Mouse (Mus musculus): ENCODE measurements at regions not wholly inside any gene's neighbourhood (a gene's known extent, or its start where the extent isn't known, plus 50 kb on each side); places are given as distances from the start of the nearest gene placed in this dataset.

DNA sequence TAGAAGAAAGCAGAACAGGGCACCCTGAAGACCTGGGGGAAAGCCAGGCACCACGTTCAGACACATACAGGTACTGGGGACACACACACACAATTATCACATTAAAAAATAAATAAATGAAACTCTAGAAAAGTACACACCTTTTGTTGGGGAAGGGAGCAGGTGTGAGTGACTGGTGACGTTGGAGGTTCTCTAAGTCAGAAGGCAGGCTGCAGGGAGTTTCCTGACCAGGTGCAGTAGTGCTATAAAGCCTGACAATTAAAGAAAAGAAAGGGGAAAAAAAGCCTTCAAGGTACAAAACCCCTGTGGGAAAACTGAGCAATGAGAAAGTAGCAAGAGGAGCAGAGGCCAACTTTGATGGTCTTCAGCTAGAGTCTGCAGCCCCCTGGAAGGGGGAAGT, 145.1 kb upstream of the Nfe2l3 start:
- no peak for DNase-seq

DNA sequence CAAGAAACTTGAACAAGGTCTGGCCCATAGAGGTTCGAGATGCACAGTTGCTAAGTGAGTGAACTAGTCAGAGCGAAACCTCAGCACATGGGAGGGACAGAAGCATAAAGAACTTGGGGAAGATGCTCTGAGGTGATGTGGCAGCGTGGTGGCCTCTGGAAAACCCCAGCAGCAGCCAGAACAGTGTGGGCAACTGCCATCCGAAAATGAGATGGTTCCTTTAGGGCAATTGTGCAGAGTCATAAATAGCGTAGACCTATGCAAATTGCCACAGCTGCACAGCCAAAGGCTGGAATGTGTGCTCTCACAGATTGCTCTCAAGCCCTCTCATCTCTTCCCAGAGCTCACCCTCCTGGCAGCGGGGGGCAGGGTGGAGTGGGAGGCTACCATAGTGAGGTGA, 144.7 kb upstream of the Nfe2l3 start:
- DNase-seq, result no peak

DNA sequence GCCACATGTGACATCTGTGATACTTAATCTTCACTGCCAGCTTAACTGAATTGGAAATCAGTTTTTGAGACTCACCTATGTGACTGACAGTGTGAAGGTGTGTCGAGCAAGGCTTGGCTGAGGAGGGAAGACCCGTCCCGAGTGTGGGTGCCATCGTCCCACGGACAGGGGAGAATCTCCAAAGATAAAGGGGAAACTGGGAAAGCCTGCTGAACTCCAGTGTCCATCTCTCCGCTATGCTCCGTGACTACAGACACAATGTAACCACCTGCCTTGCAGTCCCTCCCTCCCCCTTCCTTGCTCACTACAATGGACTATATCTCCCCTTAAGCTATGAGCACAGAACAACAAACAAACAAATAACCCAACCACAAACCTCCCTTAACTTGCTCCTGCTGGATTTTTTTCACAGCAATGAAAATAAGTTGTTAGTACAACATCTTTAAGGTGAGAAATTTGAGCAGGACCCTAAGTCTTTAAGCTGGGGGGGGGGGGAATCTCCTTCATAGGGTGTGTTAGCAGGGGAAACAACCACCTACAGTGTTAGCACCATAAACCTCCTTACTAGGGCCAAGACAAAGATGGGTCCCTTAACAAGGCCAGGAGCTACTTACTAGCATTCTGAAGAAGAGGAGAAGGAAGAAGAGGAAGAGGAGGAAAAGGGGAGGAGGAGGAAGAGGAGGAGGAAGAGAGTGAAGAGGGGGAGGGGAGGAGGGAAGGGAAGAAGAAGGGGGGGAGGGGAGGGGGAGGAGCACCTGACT, 144.0 kb upstream of the Nfe2l3 start:
- no peak for DNase-seq

DNA sequence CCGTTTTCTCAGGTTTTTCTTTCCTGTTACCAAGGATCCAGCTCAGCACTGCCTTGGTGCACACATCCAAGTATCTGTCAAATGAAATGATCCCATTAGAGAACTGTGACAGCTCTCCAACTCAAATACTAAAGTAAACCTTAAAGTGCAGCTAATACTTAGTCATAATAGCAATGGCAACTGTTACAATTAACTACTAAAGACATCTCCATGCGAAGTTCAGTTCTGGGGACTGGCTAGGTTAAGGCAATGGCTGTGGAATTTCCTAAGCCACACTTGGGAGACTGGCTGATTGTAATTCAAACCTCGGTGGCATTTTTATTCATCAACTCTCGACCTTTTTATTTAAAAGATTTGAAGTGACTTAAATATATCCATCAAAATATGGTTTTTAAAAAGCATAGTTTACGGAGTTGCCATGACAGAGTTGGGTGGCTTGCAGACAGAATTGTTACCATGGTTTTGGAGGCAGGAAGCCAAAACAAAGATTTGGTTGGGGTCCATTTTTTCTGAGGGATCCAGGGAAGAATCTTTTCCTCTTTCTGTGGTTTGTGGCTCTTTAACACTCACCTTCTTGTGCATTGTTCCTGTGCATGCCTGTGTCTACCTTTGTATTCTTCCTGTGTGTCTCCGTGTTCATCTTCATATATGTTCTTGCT, 143.3 kb upstream of the Nfe2l3 start:
- no peak for DNase-seq

DNA sequence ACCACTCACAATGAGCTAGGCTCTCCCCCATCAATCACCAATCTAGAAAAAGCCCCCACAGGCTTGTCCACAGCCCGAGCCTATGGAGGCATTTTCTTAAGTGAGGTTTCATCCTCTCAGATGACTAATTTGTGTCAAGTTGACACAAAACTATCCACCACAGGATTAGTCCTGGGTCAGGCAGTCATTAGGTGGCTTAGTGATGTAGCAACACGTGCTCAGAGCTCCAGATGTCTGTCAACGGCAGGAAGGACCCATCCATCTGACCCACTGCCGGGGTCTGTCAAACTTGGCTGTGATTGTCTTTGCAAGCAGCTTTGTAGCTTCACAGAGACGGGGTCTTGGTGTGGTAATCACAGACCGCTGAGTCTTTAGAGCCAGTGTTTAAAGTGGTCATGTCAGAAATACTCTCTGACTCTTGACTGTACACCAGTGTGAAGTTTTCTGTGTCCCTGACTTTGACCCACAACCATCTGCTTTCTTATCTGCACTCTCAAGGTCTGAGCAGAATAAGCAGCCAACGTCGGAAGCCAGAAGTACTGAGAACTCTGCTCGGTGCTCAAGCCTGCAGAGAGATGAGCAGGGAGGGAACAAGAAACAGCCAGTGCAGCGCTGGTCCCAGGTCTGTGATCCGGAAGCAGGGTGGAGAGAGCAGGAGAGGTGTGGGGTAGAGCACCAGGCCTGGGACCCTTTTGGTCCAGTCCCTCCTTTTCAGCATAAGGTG, 131.6 kb upstream of the Nfe2l3 start:
- no peak for DNase-seq

DNA sequence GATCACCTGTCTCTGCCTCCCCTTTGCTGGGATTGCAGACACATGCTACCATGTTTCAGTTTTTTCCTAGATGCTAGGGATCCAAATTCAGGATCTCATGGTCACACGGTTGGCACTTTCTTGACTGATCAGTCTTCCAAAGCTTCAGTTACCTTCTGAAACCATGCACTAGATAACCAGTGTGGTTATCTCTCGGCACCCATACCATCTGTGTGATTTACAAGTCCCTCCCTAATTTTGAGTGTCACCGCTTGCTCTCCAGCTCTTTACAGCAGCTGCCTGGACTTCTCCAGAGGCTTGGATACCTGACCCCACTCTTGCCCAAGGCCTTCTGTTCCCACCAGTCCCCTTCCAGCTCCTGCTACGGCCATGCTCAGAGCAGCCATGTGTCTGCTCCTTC, 130.6 kb upstream of the Nfe2l3 start:
- DNase-seq, result no peak

DNA sequence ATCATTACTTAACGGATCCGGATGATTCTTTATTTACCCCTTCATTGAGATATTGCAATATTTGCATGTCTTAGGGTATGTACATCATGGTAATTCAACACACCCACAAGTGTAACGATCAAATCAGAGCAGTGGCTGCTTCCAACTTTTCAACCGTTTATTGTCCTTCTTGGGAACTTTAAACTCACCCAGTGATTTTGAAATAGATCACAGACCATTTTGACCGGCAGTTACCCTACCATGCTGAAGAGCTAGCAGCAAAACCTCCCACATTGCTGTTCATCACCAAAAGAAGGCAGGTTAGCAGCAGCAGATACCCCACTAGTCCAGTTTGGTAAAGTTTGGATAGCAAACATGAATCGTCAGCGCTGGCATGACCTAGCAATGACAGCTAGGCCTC, 130.2 kb upstream of the Nfe2l3 start:
- no peak for DNase-seq

DNA sequence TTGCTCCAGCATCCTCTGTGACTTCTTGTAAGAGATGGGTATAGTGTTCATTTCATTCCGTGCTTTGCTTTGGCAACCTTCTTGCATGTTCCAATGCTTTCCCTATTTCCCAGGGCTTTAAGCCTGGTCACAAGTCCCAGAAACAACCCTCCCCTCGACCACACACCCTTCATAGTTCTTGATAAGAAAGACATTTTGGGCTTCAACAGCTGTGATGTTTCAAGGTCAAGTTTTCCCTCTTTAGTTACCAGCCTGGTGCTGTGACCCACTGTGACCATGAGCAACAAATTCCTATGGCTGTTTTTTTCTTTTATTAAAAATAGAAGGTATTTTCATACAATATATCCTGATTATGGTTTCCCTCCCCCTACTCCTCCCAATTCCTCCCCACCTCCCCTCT, 114.1 kb upstream of the Nfe2l3 start:
- no peak for DNase-seq

DNA sequence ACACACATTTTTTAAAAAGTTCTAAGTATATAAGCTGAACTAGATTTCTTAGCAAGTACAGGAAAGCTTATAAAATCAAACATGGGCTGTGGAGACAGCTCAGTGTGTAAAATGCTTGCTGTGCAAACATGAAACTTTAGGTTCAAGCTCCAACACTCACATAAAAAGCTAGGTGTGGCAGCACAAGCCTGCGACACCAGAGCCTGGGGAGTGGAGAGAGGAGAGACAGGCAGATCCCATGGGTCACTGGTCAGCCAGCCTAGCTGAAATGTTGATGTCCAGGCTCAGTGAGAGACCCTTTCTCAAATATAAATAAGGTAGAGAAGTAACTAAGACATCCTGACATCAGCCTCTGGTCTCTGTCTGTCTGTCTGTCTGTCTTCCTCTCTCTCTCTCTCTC, 112.5 kb upstream of the Nfe2l3 start:
- no peak for DNase-seq

DNA sequence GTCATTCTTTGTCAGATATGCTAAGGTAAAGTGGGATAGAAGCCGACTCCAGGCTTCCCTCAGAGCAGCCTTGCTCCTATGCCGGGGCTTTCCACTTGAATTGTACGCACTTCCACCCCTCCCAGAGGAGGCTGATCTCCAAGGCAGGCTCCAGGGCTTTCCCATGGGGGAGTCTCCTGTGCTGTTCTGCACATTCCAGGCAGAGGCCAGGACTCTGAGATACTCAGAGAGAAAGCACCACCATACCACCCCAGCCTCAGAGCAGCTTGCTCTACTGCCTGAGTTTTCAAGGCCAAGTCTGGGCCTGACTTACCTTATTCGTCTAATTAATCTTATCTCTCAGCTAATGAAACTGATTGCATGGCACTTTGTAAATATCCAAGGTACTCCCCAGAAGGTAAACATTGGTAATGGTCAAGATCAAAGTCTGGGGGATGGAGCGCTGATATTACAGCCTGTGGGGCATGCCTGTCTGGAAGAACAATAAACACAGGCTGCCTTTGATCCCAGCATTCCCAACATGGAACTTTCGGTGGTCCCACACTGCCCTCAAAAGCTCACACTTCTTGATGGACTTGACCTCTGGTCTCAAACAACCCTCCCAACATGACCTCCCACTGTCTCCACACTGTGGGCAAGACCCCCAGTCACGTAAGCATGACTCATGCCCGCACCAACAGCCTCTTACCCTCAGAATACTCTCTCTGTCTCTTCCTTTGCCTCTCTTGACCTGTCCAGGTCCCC, 111.6 kb upstream of the Nfe2l3 start:
- DNase-seq, result no peak

DNA sequence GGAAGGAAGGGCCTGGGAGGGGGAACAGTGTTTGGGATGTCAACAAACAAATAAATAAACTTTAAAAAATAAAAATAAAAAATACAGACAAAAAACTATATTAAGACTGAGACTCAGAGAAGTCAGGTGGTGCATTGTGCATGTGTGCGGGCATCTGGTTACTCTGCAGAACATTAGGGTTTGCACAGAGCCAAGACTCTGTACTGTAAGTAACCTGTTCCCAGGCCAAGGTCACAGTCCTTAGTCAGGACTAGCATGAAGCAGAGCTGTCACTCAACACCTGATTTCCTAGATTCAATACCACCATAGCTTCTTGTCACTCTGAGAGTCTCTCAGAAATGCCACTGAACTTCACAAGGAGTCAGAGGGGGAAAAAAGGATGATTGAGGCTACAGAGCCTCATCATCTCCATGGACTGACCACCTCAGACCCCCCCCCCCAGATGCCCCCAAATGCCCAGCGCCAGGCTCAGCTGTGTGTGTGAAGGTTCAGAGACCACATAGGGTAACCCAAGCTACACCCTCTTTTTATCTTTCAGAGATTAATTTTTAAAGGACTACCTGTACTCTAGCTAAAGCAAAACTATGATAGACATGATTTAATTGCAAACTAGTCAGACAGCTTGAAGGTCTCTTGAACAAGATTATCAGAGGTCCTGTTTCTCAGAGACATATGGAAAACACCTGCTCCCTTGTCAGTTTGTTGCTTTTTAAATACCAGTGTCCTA, 106.2 kb upstream of the Nfe2l3 start:
- DNase-seq, result peak in 1 of 2 experiments; percentile 37

DNA sequence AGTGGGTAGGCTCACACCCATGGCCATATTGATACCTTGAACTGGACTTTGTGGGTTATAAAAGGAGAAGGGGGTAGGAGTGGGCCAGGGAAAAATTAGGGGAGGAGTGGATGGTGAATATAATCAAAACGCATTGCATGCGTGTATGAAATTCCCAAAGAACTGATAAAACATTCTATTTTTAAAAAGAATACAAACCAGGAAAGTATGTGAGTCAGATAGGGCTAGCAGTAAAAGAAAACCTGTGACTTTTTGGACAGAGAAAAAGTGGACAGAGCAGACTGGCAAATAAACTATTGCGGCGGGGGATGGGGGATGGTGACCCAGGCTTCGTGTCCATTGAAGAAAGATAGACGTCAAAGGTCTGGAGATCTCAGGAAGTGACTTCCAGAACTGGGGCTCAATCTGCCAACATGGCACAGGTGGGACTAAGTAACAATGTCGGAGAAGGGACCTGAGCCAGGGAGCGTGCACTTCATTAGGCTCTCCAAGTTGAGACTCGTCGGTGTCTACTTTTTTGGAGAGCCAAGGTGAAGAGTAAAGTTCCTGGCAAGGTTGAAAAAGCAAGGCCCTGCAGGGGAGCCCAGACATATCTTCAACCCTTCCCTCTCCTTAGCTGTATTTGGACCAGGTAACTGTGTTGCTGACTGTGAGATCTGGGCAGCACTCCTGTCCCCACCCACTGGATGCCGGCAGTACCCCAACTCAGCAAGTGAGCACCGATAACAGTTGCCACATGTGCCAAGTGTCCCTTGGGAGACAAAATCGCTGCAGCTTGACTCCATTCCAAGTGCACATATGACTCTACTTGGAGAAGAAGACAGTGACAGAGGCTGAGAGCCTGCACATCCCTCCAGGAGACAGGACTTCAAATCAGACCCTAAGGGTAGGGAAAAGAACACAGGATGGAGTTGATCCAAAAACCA, 103.1 kb upstream of the Nfe2l3 start:
- peak; percentile 49 to 54 for DNase-seq

DNA sequence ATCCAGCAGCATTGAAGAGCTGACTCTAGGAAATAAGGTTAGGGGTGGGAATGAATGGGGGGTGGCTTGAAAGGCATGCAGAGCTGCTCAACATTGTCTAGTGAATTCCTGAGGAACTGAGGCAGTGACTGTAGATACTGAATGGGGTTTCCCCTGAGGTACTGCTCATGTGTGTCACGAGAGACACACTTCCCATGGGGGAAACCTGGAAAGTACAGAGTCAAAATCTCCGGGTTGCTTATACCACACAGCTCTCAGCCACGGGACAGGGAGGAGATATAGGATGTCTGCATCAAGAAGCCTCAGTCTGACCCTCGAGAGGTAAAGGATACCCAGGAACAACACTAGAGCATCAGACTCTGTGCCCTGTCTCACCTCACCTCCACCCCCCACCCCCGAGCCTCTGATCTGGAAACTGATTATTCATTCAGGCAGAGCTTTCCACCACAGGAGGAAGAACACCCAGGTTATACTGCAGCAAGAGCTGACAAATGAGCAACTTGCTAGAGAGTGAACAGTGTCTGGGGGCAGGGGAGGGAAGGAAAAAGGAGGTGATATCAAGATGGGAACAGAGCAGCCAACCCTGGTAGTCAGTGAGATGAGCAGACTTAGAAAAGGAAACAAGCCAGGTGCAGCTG, 102.3 kb upstream of the Nfe2l3 start:
- peak in 1 of 2 experiments; percentile 12 for DNase-seq

DNA sequence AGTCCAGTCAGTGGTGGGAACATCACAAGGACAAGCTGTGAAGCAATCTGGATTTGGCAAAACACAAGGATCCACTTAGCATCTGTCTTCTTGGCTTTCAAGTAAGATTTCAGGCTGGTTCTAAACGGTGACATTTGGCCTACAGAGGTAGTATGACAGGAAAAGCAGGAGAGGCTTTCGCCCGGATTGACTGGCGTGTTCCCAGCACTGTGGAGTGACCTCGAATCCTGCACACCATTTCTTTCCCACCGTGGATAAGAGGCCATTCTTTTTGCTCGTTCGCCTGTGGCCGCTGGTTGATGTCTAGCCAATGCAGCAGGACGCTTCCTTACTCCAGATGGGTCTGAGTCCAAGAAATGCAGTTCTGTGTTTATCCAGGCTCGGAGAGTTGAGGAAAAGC, 99.6 kb upstream of the Nfe2l3 start:
- peak; percentile 54 to 65 for DNase-seq

DNA sequence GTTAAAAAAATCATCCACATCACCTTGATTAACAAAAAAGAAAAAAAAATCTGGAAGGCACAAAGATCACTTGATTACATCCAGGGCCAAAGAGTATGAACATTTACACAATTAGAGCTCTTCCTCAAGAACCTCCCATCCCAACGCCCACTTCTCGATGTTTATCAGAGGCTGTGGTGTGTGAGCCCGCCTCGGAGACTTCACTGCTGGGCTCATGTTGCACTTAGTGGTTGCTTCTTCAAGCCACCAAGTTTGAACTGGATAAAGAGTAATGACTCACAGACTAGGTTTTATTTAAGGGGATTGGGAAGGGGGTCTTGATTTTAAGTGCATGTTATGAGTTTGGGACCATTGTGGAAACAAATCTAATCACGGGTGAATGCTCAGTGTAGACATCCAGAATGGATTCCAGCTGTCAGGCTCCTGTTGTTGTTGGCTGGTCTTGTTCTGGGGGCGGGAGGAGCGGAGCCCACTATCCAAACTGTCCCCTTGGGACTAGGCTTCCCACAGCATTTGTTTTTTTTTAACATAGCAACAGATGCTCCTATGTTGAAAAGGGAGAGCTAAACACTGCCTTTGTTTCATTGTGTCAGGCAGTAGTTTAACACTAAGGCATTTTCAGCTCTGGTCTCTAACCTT, 98.6 kb upstream of the Nfe2l3 start:
- peak; percentile 74 to 79 for DNase-seq

DNA sequence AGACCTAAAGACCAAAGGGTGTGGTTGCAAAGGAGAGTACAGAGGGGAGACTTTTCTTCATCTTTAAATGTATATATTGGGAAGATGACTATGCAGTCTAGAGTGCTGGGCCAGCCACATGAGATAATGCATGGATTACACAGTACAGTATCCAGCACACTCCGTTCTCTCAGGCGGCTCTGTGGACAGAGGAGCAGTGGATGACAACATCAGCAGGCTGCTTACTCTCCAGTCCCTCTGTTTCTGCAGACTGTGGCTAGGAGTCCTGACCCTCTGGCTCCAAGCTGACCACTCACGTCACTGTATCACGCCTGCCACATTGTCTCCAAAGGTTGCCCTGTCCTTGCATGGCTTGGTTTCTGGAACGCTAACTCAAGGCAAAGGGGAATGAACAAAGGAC, 97.2 kb upstream of the Nfe2l3 start:
- peak; percentile 23 for DNase-seq

DNA sequence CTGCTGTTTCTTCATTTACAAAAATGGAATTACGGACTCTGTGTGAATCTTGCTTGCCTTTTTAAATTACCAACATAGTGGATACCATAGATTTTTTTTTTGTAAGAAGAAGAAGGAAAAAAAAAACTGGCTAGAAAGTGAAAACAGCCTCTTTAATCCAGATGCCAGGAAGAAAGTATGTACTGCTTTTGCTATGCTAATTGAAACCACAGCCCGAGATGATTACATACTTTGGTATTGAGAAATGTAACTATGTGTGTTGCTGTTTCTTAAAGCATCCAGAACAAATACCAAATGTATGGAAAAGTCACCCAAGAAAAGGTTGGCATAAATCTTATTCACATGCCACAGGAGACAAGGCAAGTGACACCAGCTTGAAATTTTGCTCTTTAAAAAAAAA, 93.2 kb upstream of the Nfe2l3 start:
- no peak for DNase-seq

DNA sequence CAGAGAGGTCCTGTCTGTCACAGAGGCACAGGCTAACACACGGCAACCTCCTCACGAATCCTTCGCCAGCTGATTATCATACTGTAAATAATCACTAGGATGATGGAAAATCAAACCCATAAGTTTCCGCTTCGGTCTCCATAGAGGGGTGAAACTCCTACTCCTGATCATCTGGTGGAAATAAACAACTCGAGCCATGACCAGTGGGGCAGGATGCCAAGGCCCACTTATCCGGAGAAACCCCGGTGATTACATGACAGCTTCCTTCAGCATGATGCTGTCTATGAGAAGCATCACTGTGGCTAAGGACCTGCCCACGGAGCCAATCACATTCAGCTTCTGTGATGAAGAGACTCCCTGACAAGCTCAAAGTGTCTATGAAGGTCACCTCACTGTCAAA, 84.7 kb upstream of the Nfe2l3 start:
- DNase-seq, result no peak

DNA sequence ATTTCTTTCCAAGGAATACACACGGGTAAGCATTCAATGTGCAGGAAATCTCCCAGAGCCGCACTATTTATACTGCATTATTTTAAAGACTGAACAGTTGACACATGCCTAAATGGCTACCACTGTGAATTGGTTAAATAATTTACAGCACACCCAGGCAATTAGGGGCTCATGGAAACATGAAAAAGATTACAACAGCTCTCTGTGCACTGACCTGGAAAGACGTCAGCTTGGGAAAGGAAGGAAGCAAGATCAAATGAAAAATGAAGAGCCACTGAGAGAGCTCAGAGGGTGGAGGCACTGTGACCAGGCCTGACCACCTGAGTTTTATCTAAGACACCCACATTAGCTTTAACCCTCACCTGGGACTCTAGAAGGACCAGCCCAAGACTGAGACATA, 82.7 kb upstream of the Nfe2l3 start:
- no peak for DNase-seq

DNA sequence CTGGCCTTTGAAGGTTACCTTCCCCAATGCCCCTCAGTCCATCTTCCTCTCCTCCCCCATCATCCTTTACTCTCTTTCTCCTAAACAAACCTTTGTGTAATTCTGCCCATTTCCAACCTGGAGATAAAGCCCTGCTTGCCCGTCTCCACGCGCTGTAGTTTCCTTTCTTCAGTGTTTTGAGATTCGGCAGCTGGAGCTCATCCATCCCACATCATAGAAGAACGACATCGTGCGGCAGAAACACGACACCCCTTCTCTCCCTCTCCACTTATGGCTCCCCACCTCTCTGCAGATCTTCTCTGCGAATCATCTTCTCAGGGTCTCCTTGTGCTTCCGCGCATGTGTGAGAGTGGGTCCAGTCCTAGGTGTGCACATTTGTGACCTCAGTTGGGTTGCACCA, 77.4 kb upstream of the Nfe2l3 start:
- no peak for DNase-seq

Data from heart, adult 18-20 months (tissue).